Mouse (Mus musculus) heart, postnatal 14 days (tissue): ENCODE results near the gene Ecpas. TPM values are rescaled to one million over a fixed set of nuclear protein-coding genes. Genes with fewer than 3 reads are reported as not detected.
A peak's percentile ranks its signal among the peaks of the same experiment; 100 is the strongest.

Experiments used
- DNase-seq, 2 experiments: peaks; one replicate each; pipeline ENCODE4 v3.0.0; 2021 to 2022
- intact Hi-C: fragments of 180-260 bp; cut with DNase I; formaldehyde crosslinking; loops from one replicate; pipeline ENCODE4 v1.15.1; 2025
- long read RNA-seq, 2 experiments: library from polyadenylated mRNA; stranded (forward); transcript quantifications; one replicate each; pipeline ENCODE4 v2.0.0; 2021
- total RNA-seq, 2 experiments: library from RNA; stranded (reverse); gene quantifications; 2 replicates each; pipeline ENCODE4 v1.2.3; 2021

Ecpas gene
- 100 to 1,000 TPM; 166 to 176 TPM for total RNA-seq
- long read RNA-seq, experiment 1, full-length matches to known transcripts: 1 of 81 reads
- long read RNA-seq, experiment 1, partial matches to known transcripts: 20 of 81 reads
- long read RNA-seq, experiment 1, other reads (novel, unspliced or antisense): 60 of 81 reads
- long read RNA-seq, experiment 2, full-length matches to known transcripts: 3 of 77 reads
- long read RNA-seq, experiment 2, partial matches to known transcripts: 19 of 77 reads
- long read RNA-seq, experiment 2, other reads (novel, unspliced or antisense): 55 of 77 reads

- intact Hi-C loops: loop anchor here (5.0 kb wide), 1 partner anchor 90 kb away; the partner anchor contains the start of gene Gm20503
- peak; percentile 84 to 86 for DNase-seq
Measured at GRCm38 (mm10) chr4:58912629-58913335, at the start of gene Ecpas. Gene Ecpas (minus strand): TSS chr4:58912749.

DNA sequence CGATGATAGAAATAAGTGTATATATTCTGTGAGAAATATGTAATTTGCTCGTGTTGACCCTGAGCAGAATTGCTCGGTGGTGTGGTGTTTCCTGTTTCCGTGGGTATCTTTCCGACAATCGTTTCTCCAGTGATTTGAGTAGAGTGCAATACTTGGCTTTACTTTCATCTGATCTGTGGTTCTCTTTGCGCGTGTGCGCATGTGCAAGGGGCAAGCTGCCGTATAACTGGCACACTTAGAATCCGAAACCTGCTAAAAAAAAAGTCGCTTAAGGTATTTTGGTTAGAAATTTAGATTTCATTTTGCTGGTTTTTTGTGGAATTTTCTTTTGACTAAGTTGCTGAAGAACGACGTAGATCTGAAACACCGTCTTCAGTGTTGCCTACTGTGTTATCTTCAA lies 49.2 kb upstream of the Ecpas start:
- intact Hi-C loops: no loop called here
- no peak for DNase-seq

DNA sequence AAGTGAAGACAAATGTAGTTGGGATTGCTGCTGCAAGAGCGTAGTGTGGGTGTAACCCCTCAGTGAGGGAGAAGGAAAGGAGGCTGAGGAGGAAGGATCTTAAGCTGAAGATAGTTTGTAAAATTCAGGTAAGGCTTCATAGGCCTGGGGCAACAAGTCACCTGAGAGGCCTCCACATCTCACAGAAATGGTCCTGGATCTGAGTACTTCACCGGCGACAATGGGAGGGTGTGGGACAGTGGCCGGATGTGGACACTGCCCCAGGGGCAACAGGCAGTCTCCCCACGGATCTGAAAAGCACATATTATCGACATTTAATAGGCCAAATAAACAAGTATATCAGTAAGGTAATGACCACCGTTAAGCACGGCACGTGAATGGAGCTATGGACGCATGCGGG lies 40.1 kb upstream of the Ecpas start:
- intact Hi-C loops: no loop called here
- no peak for DNase-seq

DNA sequence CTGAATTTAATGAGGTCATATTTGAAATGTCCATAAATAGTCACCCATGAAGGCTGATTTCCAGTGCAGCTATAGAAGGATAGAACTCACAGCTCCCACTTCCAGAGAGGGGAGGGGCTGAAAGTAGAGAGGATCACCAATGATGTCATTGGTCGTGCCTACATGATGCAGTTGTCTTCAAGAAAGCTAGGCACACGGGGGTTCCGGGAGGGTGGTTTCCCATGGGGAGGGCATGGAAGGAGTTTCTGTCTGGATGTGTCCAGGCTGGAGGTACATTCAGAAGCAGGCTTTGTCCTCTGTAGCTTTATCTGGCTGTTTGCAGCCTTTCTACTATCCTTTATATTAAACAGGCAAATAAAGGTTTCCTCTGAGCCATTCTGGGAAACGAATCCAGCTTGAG lies 35.8 kb upstream of the Ecpas start:
- no peak for DNase-seq
- intact Hi-C loops: no loop called here

DNA sequence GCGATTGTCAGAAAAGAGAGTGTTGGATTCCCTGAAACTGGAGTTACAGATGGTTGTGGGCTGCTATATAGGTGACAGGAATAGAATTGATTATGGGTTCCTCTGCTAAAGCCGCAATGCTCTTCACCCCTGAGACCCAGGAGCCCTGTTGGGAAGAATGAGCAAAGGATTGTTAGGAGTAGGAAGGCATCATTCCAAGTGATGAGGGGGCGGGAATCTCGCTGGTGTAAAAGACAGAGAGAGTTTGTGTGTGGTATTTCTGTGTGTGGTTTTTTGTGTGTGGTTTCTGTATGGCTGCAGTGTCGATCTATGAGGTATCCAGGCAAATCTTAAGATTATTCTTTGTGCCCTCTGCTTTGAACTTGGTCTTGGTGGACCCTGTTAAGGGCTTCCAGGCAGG lies 32.1 kb upstream of the Ecpas start:
- intact Hi-C loops: no loop called here
- no peak for DNase-seq

GRCm38 (mm10) chr4:58944206-58944553 lies 31.6 kb upstream of the Ecpas start:
- intact Hi-C loops: no loop called here

DNA sequence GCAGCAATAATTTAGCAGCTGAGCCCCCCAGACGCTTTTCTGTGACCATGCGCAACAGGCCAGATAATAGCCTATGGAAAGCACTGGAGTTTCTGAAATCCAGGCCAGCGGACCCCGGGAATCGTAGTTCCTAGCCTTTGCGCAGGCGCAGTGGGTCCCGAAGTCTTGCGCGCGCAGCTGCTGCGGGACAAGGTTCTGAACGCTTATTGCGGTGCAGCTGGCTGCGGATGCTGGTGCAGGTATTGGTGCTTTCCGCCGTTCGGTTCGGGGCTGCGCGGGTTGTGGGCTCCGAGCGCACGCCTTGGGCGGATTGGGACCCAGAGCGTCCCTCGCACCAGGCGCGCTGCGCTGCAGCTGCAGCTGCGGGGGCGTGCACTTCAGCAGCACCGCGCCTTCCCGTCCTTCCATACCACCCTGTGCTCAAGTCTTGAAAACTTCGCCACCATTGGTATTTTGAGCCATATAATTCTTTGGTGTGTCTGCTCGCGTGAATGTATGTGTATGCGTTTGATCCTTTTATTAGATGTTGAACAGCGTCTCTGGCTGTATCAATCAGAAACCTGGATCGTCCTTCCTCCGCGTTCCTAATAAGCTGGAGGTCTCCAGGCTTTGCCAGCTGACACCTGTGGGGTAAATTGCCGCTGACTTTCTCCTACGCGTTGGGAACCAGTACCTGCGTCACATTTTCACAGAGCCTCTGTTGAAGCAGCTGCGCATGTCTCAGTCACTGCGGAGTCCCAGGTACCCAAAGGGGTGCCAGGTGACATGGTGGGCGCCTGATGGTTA lies 31.1 kb upstream of the Ecpas start, which contains the start of gene Zkscan16:
Gene Zkscan16, plus strand, starts transcription at position 209 of the 786 bp plus-strand sequence.
- intact Hi-C loops: no loop called here

More at GRCm38 (mm10) chr4:58944206-58944553, 31.6 kb upstream of the Ecpas start:
- DNase-seq: no peak

DNA sequence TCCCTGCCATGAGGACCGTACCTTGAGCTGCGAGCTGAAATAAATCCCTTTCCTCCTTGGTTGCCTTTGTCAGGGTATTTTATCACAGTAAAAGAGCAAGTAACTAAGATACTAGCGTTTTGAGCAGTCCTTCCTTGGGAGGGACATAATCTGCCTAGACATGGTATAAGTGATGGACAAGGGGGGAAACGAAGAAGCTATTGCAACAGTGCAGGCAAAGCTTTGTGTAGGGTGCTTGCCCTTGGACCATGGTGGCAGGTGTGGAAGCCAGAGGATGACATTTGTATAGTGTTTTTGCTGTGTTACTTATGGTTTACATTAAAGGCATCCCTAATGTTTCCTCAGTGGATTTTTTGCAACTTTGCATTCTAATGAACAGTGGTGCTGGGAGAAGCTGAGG lies 30.4 kb upstream of the Ecpas start:
- intact Hi-C loops: no loop called here
- no peak for DNase-seq

More for the DNA sequence above, 31.1 kb upstream of the Ecpas start, which contains the start of gene Zkscan16:
- peak; percentile 72 to 80 for DNase-seq

GRCm38 (mm10) chr4:58941638-58942037 lies 29.1 kb upstream of the Ecpas start:
- intact Hi-C loops: no loop called here
- no peak for DNase-seq

- no peak for DNase-seq
- intact Hi-C loops: no loop called here
Measured at GRCm38 (mm10) chr4:58935846-58936245, 23.3 kb upstream of the Ecpas start.

DNA sequence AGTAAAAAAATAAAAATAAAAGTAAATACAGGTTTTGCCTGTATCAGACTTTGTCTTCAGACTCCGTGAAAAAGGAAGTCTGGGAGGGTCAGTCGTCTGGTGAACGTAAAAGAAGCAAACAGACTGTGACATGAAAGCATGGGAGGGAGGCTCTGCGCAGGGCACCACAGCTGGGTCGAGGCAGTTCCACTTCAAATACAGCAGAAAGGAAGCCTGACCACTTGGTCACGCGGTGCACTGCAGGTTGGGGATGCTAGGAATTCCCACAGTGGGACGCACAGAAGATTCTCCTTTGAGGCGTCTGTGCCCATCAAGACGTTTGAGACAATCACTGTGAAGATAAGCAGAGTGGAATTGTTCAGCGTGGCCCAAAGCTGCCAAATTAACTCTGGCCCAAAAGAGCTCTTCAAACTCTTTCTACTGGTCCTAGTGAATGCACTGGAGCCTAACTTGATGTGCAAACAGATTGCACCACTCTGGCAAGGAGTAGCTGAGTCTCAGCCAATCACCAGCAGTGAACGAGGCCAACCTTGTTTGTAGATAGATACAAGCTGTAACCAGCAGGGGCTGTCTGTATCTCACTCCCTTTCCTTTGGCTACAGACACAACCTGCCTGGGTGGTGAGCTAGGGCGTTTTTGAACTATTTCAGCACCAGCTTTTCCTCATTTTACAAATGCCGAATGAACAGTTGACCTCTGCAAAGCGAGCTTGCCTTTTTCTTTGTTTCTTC lies 22.4 kb upstream of the Ecpas start:
- peak; percentile 33 to 41 for DNase-seq
- intact Hi-C loops: no loop called here

DNA sequence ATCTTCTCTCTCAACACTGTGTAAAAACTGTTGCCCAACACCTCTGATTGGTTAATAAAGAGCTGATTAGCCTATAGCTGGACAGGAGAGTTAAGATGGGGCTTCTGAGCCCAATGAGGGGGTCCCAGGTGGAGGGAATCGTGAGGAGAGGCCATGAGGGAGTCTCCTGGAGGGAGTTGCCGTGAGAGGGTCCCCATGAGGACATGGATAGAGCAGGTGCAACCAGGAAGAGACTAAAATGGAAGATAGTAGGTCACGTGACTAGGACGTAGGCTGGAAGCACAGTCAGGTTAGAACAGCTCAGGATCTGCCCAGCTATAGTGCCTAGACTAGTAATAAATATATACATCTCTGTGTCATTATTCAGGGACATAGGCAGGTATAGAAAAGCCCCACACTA lies 21.8 kb upstream of the Ecpas start:
- DNase-seq: no peak
- intact Hi-C loops: no loop called here

GRCm38 (mm10) chr4:58932541-58932940 lies 20.0 kb upstream of the Ecpas start:
- intact Hi-C loops: no loop called here
- DNase-seq: no peak

GRCm38 (mm10) chr4:58927661-58928060 lies 15.1 kb upstream of the Ecpas start:
- no peak for DNase-seq
- intact Hi-C loops: no loop called here

- intact Hi-C loops: no loop called here
- DNase-seq: no peak
Measured at GRCm38 (mm10) chr4:58926120-58926519, 13.6 kb upstream of the Ecpas start.

DNA sequence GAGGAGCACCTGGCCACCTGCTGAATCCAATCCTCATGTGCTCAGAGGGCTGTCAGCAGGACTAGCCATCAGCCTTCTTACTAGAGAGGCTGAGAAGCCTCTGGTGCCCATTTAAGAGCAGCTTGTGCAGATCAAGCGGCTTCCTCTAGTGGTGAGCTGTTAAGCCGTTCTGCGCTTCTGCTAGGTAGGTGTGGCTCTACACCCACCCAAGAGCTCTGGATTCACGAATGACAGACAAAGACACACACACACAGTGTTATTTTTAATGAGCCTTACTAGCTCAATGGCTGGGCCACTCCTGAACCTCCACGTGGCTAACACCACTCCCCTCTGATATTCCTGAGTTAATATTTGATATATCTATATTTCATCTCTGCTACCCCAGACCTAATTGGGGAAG lies 13.1 kb upstream of the Ecpas start:
- intact Hi-C loops: no loop called here
- no peak for DNase-seq

- DNase-seq: no peak
- intact Hi-C loops: no loop called here
Measured at GRCm38 (mm10) chr4:58923933-58924332, 11.4 kb upstream of the Ecpas start.

GRCm38 (mm10) chr4:58915081-58915826 lies 2.7 kb upstream of the Ecpas start:
- no peak for DNase-seq
- intact Hi-C loops: no loop called here

- intact Hi-C loops: loop anchor here (5.0 kb wide), 1 partner anchor 89 kb away; the partner anchor contains the start of gene Gm20503
Measured at GRCm38 (mm10) chr4:58913336-58914026, 932 bp upstream of the Ecpas start.

More at GRCm38 (mm10) chr4:58913336-58914026, 932 bp upstream of the Ecpas start:
- no peak for DNase-seq
